Mouse (Mus musculus) lung, embryonic 15.5 days (tissue): ENCODE results near the gene Cyp4a32. TPM values are rescaled to one million over a fixed set of nuclear protein-coding genes. Genes with fewer than 3 reads are reported as not detected.

Experiments used
- ATAC-seq: fragments of 200-750 bp; cut with Nextera tagmentation; 2 replicates; pipeline ENCODE4 v1.8.0; 2017; ENCODE audit warnings: moderate number of reproducible peaks, borderline replicate concordance; ENCODE audit not compliant: low FRiP score, low TSS enrichment; ENCODE audit errors: extremely low read depth
- H3K27ac ChIP-seq: fragments of 300-500 bp; sonication (generic); 2 replicates; pipeline ENCODE4 v1.5.1; 2015; ENCODE audit warnings: moderate library complexity, mild to moderate bottlenecking, inconsistent platforms
- H3K27me3 ChIP-seq: fragments of 300-500 bp; sonication (generic); 2 replicates; pipeline ENCODE4 v1.6.1; 2015; ENCODE audit warnings: inconsistent platforms
- H3K36me3 ChIP-seq: fragments of 300-500 bp; sonication (generic); 2 replicates; pipeline ENCODE4 v1.6.1; 2015; ENCODE audit warnings: inconsistent platforms
- H3K4me1 ChIP-seq: fragments of 300-500 bp; sonication (generic); 2 replicates; pipeline ENCODE4 v1.6.1; 2015; ENCODE audit warnings: inconsistent platforms
- H3K4me2 ChIP-seq: fragments of 300-500 bp; sonication (generic); 2 replicates; pipeline ENCODE4 v1.6.1; 2015; ENCODE audit warnings: inconsistent platforms, mild to moderate bottlenecking, moderate library complexity
- H3K4me3 ChIP-seq: fragments of 300-500 bp; sonication (generic); 2 replicates; pipeline ENCODE4 v1.5.1; 2015; ENCODE audit warnings: mild to moderate bottlenecking, inconsistent platforms
- H3K9ac ChIP-seq: fragments of 300-500 bp; sonication (generic); 2 replicates; pipeline ENCODE4 v1.6.1; 2015; ENCODE audit warnings: inconsistent platforms
- H3K9me3 ChIP-seq: fragments of 300-500 bp; sonication (generic); 2 replicates; pipeline ENCODE4 v1.6.1; 2016; ENCODE audit warnings: inconsistent platforms
- polyA plus RNA-seq: library from polyadenylated mRNA; unstranded; fragments of >200 nt; fragmentation: Nextera tagmentation; extraction: Ambion mirVana; gene quantifications from 2 replicates; pipeline ENCODE4 v1.2.1, GENCODE M21; 2015

Cyp4a32 gene
- polyA plus RNA-seq, 1 experiment from 2014 or later: not detected

DNA sequence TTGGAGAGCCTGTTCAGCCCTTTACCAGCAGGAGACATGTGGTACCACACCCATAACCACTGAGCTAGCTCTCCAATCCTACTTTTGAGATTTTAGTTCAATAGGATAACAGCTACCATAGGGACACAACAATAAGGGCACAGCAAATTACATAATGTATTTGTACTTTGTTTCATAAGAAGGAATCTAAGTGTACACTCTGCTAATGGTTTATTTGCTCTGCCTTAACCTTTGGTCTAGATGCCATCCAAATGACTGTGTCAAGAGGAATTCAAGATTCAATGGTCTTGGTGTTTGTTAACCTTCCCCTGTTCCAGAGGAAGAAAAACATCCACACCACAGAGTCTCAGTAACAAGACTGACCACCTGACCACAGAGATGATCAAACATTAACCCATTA lies 58.4 kb downstream of the Cyp4a32 start:
- Histone ChIP-seq H3K4me2 (no peak overlapping the region), H3K4me3 (no peak overlapping the region), H3K27me3 (no peaks in the 10 kb centered on the region), H3K27ac (no peak overlapping the region), H3K9ac (no peak overlapping the region), H3K4me1 (peaks cover 8% of the 10 kb centered on the region), H3K9me3 (no peaks in the 10 kb centered on the region), H3K36me3 (no peaks in the 10 kb centered on the region)
- no peak for ATAC-seq

Other genes with a start within 250 kb of the Cyp4a32 start
- not detected in 2 replicates for gene Cyp4a12b, start 189.3 kb upstream of the Cyp4a32 start, polyA plus RNA-seq
- not detected in 2 replicates for gene Cyp4a30b, start 148.4 kb upstream of the Cyp4a32 start, polyA plus RNA-seq
- gene Cyp4a14, start 104.8 kb upstream of the Cyp4a32 start, polyA plus RNA-seq: not detected in 2 replicates
- not detected in 2 replicates for gene Cyp4a10, start 82.7 kb upstream of the Cyp4a32 start, polyA plus RNA-seq
- not detected in 2 replicates for gene Cyp4a31, start 37.3 kb upstream of the Cyp4a32 start, polyA plus RNA-seq
- gene Cyp4b1, start 46.8 kb downstream of the Cyp4a32 start, polyA plus RNA-seq: 18.7 and 23.1 TPM in 2 replicates
- 30.6 and 34.6 TPM in 2 replicates for gene Efcab14, start 136.8 kb downstream of the Cyp4a32 start, polyA plus RNA-seq
- 0.20 and 0.32 TPM in 2 replicates for gene Tex38, start 180.0 kb downstream of the Cyp4a32 start, polyA plus RNA-seq
- 50.7 and 52.0 TPM in 2 replicates for gene Atpaf1, start 183.8 kb downstream of the Cyp4a32 start, polyA plus RNA-seq
- gene Mob3c, start 227.1 kb downstream of the Cyp4a32 start, polyA plus RNA-seq: 11.7 and 13.5 TPM in 2 replicates
- 23.9 and 28.3 TPM in 2 replicates for gene Mknk1, start 238.2 kb downstream of the Cyp4a32 start, polyA plus RNA-seq